Mouse (Mus musculus): ENCODE results near the gene Cyp17a1.

Gene Cyp17a1

GRCm38 (mm10) chr19:46642136-46642753 is 30.7 kb downstream of the Cyp17a1 start:
- DNase-seq (ENCODE audit: low read depth, low spot score) = peak; percentile 35

GRCm38 (mm10) chr19:46641420-46642085 is 31.4 kb downstream of the Cyp17a1 start:
- peak; percentile 46 for DNase-seq (ENCODE audit: low read depth, low spot score)

GRCm38 (mm10) chr19:46640780-46641179 is 32.2 kb downstream of the Cyp17a1 start:
- no peak for DNase-seq (ENCODE audit: low read depth, low spot score)

- DNase-seq (ENCODE audit: low read depth, low spot score) = no peak
These were observed 33.5 kb downstream of the Cyp17a1 start for GRCm38 (mm10) chr19:46639496-46639895.

- no peak for DNase-seq (ENCODE audit: low read depth, low spot score)
These were observed 33.9 kb downstream of the Cyp17a1 start for GRCm38 (mm10) chr19:46639053-46639452.

- no peak for DNase-seq (ENCODE audit: low read depth, low spot score)
These were observed 35.4 kb downstream of the Cyp17a1 start for GRCm38 (mm10) chr19:46637598-46637997.

- no peak for DNase-seq (ENCODE audit: low read depth, low spot score)
These were observed 37.2 kb downstream of the Cyp17a1 start for GRCm38 (mm10) chr19:46635766-46636165.

GRCm38 (mm10) chr19:46631637-46632036 is 41.3 kb downstream of the Cyp17a1 start:
- no peak for DNase-seq (ENCODE audit: low read depth, low spot score)

- no peak for DNase-seq (ENCODE audit: low read depth, low spot score)
These were observed 43.2 kb downstream of the Cyp17a1 start for GRCm38 (mm10) chr19:46629807-46630206.

- DNase-seq (ENCODE audit: low read depth, low spot score) = no peak
These were observed 44.6 kb downstream of the Cyp17a1 start for GRCm38 (mm10) chr19:46628403-46628802.

GRCm38 (mm10) chr19:46625519-46625918 is 47.5 kb downstream of the Cyp17a1 start:
- no peak for DNase-seq (ENCODE audit: low read depth, low spot score)

- no peak for DNase-seq (ENCODE audit: low read depth, low spot score)
These were observed 48.0 kb downstream of the Cyp17a1 start for GRCm38 (mm10) chr19:46625015-46625414.

GRCm38 (mm10) chr19:46623790-46624772 is 48.9 kb downstream of the Cyp17a1 start:
- DNase-seq (ENCODE audit: low read depth, low spot score) = peak; percentile 15

- no peak for DNase-seq (ENCODE audit: low read depth, low spot score)
These were observed 49.7 kb downstream of the Cyp17a1 start for GRCm38 (mm10) chr19:46623194-46623667.

GRCm38 (mm10) chr19:46622659-46623193 is 50.2 kb downstream of the Cyp17a1 start:
- DNase-seq (ENCODE audit: low read depth, low spot score) = no peak

GRCm38 (mm10) chr19:46621236-46622183 is 51.5 kb downstream of the Cyp17a1 start:
- no peak for DNase-seq (ENCODE audit: low read depth, low spot score)

- no peak for DNase-seq (ENCODE audit: low read depth, low spot score)
These were observed 52.8 kb downstream of the Cyp17a1 start for GRCm38 (mm10) chr19:46620016-46620808.

GRCm38 (mm10) chr19:46619518-46619917 is 53.5 kb downstream of the Cyp17a1 start:
- DNase-seq (ENCODE audit: low read depth, low spot score) = no peak

GRCm38 (mm10) chr19:46619001-46619400 is 54.0 kb downstream of the Cyp17a1 start:
- peak; percentile 34 for DNase-seq (ENCODE audit: low read depth, low spot score)

- no peak for DNase-seq (ENCODE audit: low read depth, low spot score)
These were observed 54.6 kb downstream of the Cyp17a1 start for GRCm38 (mm10) chr19:46618322-46618721.
